ENCODE assay signal across 30 mouse cellular contexts in genomic region chr8:82846730-82847129, GRCm38 (mm10). TPM values are rescaled to one million over a fixed set of nuclear protein-coding genes. Genes with fewer than 3 reads are reported as not detected.
A peak's percentile ranks its signal among the peaks of the same experiment; 100 is the strongest.
DNase-seq lines count a peak whose midpoint lies in the region; ATAC-seq and TF ChIP-seq lines count a peak whose summit lies in the region.
"Had no signal": no experiment of that assay in that cellular context is flagged by ENCODE, and none has a peak within 500 bp of the region (broad histone marks: within the 10 kb centered on the region; RNA-seq: fewer than 3 reads in every experiment).

No protein-coding gene starts in this region.

- no peaks in the 10 kb centered on the region for H3K36me3 ChIP-seq in lung, embryonic 14.5 days (ENCODE audit: insufficient read depth)
- no peaks in the 10 kb centered on the region for H3K36me3 ChIP-seq in liver, embryonic 12.5 days
- H3K36me3 ChIP-seq in kidney, embryonic 16.5 days (ENCODE audit: insufficient read depth, low read length): no peaks in the 10 kb centered on the region
- H3K36me3 ChIP-seq: embryonic facial prominence, embryonic 13.5 days; heart, embryonic 13.5 days; limb, embryonic 12.5 days; liver, embryonic 13.5 days; lung, embryonic 15.5 days; midbrain, embryonic 12.5 days; neural tube, embryonic 12.5 days had no signal

- no peak overlapping the region for H3K4me3 ChIP-seq in lung, embryonic 14.5 days (ENCODE audit: low read depth, low read length)
- H3K4me3 ChIP-seq in liver, embryonic 12.5 days: no peak overlapping the region
- H3K4me3 ChIP-seq in kidney, embryonic 16.5 days (ENCODE audit: low read length): no peak overlapping the region
- H3K4me3 ChIP-seq: embryonic facial prominence, embryonic 13.5 days; erythroblast, embryonic 14.5 days; heart, embryonic 13.5 days; left cerebral cortex, adult 2 months; limb, embryonic 12.5 days; liver, embryonic 13.5 days; lung, embryonic 15.5 days; midbrain, embryonic 12.5 days; myocyte; neural tube, embryonic 12.5 days had no signal

- no peaks in the 10 kb centered on the region for H3K4me1 ChIP-seq in lung, embryonic 14.5 days (ENCODE audit: insufficient read depth)
- peaks cover 17% of the 10 kb centered on the region for H3K4me1 ChIP-seq in liver, embryonic 12.5 days
- 0 out of 2 replicates have a peak, but pooled peaks cover 2% of the 10 kb centered on the region for H3K4me1 ChIP-seq in kidney, embryonic 16.5 days (ENCODE audit: insufficient read depth, low read length)
- H3K4me1 ChIP-seq: embryonic facial prominence, embryonic 13.5 days; limb, embryonic 12.5 days; midbrain, embryonic 12.5 days; neural tube, embryonic 12.5 days had no signal

- no peak for TF ChIP-seq CTCF in lung, embryonic 14.5 days (IDR thresholded peaks at IDR 0.05; ENCODE audit: low read depth)

- no peaks in the 10 kb centered on the region for H3K9me3 ChIP-seq in lung, embryonic 14.5 days (ENCODE audit: low read depth, low read length)
- H3K9me3 ChIP-seq in liver, embryonic 12.5 days (replicated peaks): no peaks in the 10 kb centered on the region
- H3K9me3 ChIP-seq in kidney, embryonic 16.5 days (ENCODE audit: low read length): no peaks in the 10 kb centered on the region
- H3K9me3 ChIP-seq: embryonic facial prominence, embryonic 13.5 days; heart, embryonic 13.5 days; limb, embryonic 12.5 days; liver, embryonic 13.5 days; lung, embryonic 15.5 days; midbrain, embryonic 12.5 days; neural tube, embryonic 12.5 days had no signal

- H3K9ac ChIP-seq in lung, embryonic 14.5 days: no peak overlapping the region
- H3K9ac ChIP-seq in liver, embryonic 12.5 days: no peak overlapping the region
- H3K9ac ChIP-seq in kidney, embryonic 16.5 days (replicated peaks; ENCODE audit: low read length): no peak overlapping the region
- H3K9ac ChIP-seq: embryonic facial prominence, embryonic 13.5 days; heart, embryonic 13.5 days; hindbrain, embryonic 14.5 days; limb, embryonic 12.5 days; liver, embryonic 13.5 days; lung, embryonic 15.5 days; midbrain, embryonic 12.5 days; neural tube, embryonic 12.5 days had no signal

- peak; percentile 21 for DNase-seq in lung, embryonic 14.5 days
- no peak for DNase-seq in lung, adult 18-20 months
- DNase-seq in MN1 (ENCODE audit: low spot score): peak; percentile 87
- no peak for DNase-seq in adrenal gland, postnatal 14 days
- no peak for DNase-seq in layer of hippocampus, postnatal 14 days (ENCODE audit: low spot score in 2 of 2)
- DNase-seq: adrenal gland, postnatal 10 days; cerebellum, adult 8-10 months; cerebellum, postnatal 25 days; embryo, embryonic 11 days; gastrocnemius, postnatal 10 days; heart, postnatal 10 days; kidney, adult 11 months; kidney, postnatal 25 days; right cerebral cortex, postnatal 14 days; thymus, postnatal 14 days had no signal

- H3K27me3 ChIP-seq in lung, embryonic 14.5 days (ENCODE audit: insufficient read depth, low read length): no peaks in the 10 kb centered on the region
- H3K27me3 ChIP-seq in liver, embryonic 12.5 days (replicated peaks): no peaks in the 10 kb centered on the region
- no peaks in the 10 kb centered on the region for H3K27me3 ChIP-seq in kidney, embryonic 16.5 days (ENCODE audit: insufficient read depth, low read length)
- H3K27me3 ChIP-seq: embryonic facial prominence, embryonic 13.5 days; heart, embryonic 13.5 days; limb, embryonic 12.5 days; liver, embryonic 13.5 days; lung, embryonic 15.5 days; midbrain, embryonic 12.5 days; neural tube, embryonic 12.5 days; Patski had no signal

- no peak for ATAC-seq in lung, embryonic 14.5 days (ENCODE audit: insufficient read depth)
- 0 out of 2 replicates have a peak, but pooled peaks have one; percentile 42 for ATAC-seq in liver, embryonic 12.5 days
- ATAC-seq in kidney, embryonic 16.5 days (ENCODE audit: low FRiP score, low TSS enrichment): no peak
- ATAC-seq: CD4-positive, CD25-positive, alpha-beta regulatory T cell, adult 4 months; Patski had no signal

- H3K4me2 ChIP-seq in lung, embryonic 14.5 days: no peak overlapping the region
- no peak overlapping the region for H3K4me2 ChIP-seq in liver, embryonic 12.5 days
- H3K4me2 ChIP-seq in kidney, embryonic 16.5 days (replicated peaks; ENCODE audit: low read depth, low read length): no peak overlapping the region
- H3K4me2 ChIP-seq: embryonic facial prominence, embryonic 13.5 days; heart, embryonic 13.5 days; hindbrain, embryonic 14.5 days; limb, embryonic 12.5 days; liver, embryonic 13.5 days; lung, embryonic 15.5 days; midbrain, embryonic 12.5 days; neural tube, embryonic 12.5 days had no signal

- H3K27ac ChIP-seq in lung, embryonic 14.5 days (ENCODE audit: low read depth): no peak overlapping the region
- no peak overlapping the region for H3K27ac ChIP-seq in liver, embryonic 12.5 days
- no peak overlapping the region for H3K27ac ChIP-seq in kidney, embryonic 16.5 days (ENCODE audit: low read length)
- H3K27ac ChIP-seq: embryonic facial prominence, embryonic 13.5 days; heart, embryonic 13.5 days; hindbrain, embryonic 14.5 days; left cerebral cortex, adult 2 months; limb, embryonic 12.5 days; liver, embryonic 13.5 days; lung, embryonic 15.5 days; midbrain, embryonic 12.5 days; neural tube, embryonic 12.5 days had no signal

- 54% methylated on average over 4 of the region's 4 CpGs for WGBS in lung, embryonic 14.5 days
- WGBS in liver, embryonic 12.5 days (ENCODE audit: insufficient replicate concordance): 48% methylated on average over 4 of the region's 4 CpGs
- WGBS in kidney, embryonic 16.5 days: 70% methylated on average over 4 of the region's 4 CpGs

RNA-seq across cellular contexts. Expression of gene Rnf150, which starts 16.4 kb away (rescaled TPM):
- 1.2 and 1.4 TPM in 2 replicates for polyA plus RNA-seq in lung, embryonic 14.5 days (2014; fragmentation: Nextera tagmentation; extraction: Ambion mirVana)
- polyA plus RNA-seq in liver, embryonic 12.5 days (2016; fragmentation: Nextera tagmentation; extraction: Ambion mirVana): 0.17 and 0.19 TPM in 2 replicates
- polyA plus RNA-seq in kidney, embryonic 16.5 days (2015; fragmentation: Nextera tagmentation; extraction: Ambion mirVana): 2.0 and 2.4 TPM in 2 replicates
- 13.8 and 14.2 TPM in 2 replicates for total RNA-seq in adrenal gland, postnatal 14 days (2021)
- total RNA-seq in layer of hippocampus, postnatal 14 days (2021): 10 to 100 TPM; 36.8 to 39.6 TPM
- polyA plus RNA-seq: CD4-positive, CD25-positive, alpha-beta regulatory T cell, adult 4 months; erythroblast, embryonic 14.5 days had no signal

Comparison
In these comparisons a context has a peak if more than half of its experiments do, and no peak if none do; other contexts are left out.
1. DNase-seq: peak in lung, embryonic 14.5 days (single experiment) and MN1 (single experiment); none in lung, adult 18-20 months (0 of 2), adrenal gland, postnatal 14 days (single experiment) and layer of hippocampus, postnatal 14 days (0 of 2).